Mouse (Mus musculus): ENCODE data around the gene Gjb4.

DNA sequence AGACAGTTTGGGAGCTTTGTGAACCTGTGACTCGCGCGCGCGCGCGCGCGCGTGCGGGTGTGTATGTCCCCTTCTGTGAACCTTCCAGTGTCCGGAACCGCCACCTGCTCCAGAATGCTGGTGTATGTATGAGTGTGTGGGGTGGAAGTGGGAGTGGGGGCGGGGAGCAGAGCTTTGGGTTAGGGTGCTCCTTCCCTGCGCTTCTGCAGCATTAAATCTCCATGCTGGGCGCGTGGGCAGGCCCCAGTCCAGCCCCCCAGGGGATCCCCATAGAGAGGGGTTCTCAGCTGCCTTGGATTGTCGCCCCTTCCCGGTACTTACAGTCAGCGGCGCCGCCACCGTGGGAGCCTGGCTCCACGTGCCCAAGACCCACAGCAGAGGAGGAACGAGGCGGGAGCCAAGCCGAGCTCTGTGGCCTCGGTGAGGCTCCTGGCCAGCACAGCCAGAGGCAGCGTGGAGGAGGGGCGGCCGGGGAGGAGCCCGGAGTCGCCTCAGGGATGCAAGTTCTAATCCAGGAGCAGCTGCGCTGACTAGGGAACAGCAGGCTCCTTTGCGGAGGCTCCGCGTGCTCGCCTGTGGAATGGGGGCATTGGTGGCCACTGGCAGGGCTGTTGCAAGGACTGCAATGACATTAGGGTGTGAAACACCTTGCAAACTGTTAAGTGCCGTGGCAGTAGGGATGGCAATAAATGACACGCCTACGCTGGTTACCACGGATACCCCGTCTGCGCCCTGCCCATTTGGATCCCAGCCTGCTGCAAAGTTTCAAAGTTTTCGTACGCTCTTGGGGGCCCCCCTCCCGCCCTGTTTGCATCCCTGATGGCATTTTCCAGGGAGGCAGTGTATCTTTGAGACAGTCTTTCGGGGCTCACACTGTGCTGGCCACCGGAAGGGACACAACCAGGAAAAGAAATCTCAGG lies 23.4 kb downstream of the Gjb4 start, which contains the start of gene Gjb3:
- TF ChIP-seq POLR2A (IDR thresholded peaks at IDR 0.05; ENCODE audit: low read depth, low read length), result no peak
- TF ChIP-seq CTCF (IDR thresholded peaks at IDR 0.05; ENCODE audit: extremely low read depth, insufficient read depth, insufficient read length, insufficient replicate concordance), result no peak

Measured in spleen, adult 2 months (tissue).